In the genomic region with DNA sequence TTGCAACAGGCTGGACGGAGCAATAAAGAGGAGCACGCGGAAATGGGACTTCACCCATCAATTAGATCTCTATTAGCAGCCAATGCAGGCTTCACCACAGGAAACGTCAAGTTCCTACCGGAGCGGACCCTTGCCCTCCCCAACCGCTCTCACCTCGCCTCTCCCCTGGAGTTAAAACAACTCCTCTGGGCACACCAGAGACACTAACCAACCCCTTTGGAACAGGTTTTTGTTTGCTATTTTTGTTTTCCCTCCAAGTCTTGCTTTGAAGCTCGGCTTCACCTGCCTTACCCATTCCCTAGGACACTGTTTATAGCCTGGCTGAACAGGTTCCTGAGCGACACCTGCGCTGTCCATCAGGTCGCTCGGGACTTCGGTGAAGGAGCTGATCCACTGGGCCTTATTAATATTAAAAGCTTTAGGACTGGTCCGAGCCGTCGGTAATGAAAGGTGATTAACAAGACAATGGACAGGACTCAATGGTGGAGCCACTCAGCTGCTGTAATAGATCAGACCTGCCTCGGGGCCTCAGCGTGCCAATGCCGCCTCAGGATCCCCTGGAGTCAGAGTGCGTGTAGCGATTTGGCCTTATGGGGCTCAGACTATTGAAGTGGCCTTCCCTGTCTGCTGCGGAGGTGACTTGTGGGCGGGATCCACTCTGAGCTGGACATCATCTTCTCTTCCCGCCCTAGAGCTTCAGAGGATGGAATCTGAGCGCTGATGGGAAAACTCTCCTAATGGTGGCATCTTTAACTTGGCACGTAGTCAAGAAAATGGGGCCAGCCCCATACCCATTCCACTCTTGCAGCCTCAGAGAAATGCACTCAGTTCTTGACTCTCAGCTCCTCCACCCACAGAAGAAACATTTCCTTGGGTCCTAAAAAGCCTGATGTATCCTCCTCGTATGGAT, we compare ENCODE assay signal across 12 mouse cellular contexts. TPM values are rescaled to one million over a fixed set of nuclear protein-coding genes. Genes with fewer than 3 reads are reported as not detected.
A peak's percentile ranks its signal among the peaks of the same experiment; 100 is the strongest.
DNase-seq lines count a peak whose midpoint lies in the region; ATAC-seq lines count a peak whose summit lies in the region.
"Had no signal": no experiment of that assay in that cellular context is flagged by ENCODE, and none has a peak within 500 bp of the region (broad histone marks: within the 10 kb centered on the region; RNA-seq: fewer than 3 reads in every experiment).

No protein-coding gene starts in this region.

- peak overlapping the region; percentile 55 for H3K4me2 ChIP-seq in forebrain, embryonic 16.5 days (ENCODE audit: low read length)
- H3K4me2 ChIP-seq in midbrain, embryonic 12.5 days (replicated peaks), result peak overlapping the region; percentile 54

- peaks cover 98% of the 10 kb centered on the region for H3K27me3 ChIP-seq in heart, embryonic 10.5 days (ENCODE audit: insufficient read depth, poor library complexity, severe bottlenecking)
- H3K27me3 ChIP-seq in forebrain, embryonic 16.5 days (replicated peaks; ENCODE audit: control insufficient read depth, insufficient read depth, low read length), result peaks cover 57% of the 10 kb centered on the region
- H3K27me3 ChIP-seq in midbrain, embryonic 12.5 days, result peaks cover 93% of the 10 kb centered on the region

- no peak overlapping the region for H3K27ac ChIP-seq in heart, embryonic 10.5 days
- no peak overlapping the region for H3K27ac ChIP-seq in forebrain, embryonic 16.5 days (ENCODE audit: low read length)
- no peak overlapping the region for H3K27ac ChIP-seq in midbrain, embryonic 12.5 days (replicated peaks)
- H3K27ac ChIP-seq: gastrocnemius, adult 2 months had no signal

- DNase-seq in heart, embryonic 10.5 days (ENCODE audit: low spot score), result no peak
- no peak for DNase-seq in heart, postnatal 25 days (ENCODE audit: low spot score)
- peak; percentile 37 for DNase-seq in ES-CJ7 (ENCODE audit: low read depth, low spot score)
- DNase-seq in urinary bladder, postnatal 25 days (ENCODE audit: low spot score), result no peak
- DNase-seq in left cerebral cortex, adult 11 months (ENCODE audit: low spot score), result no peak
- no peak for DNase-seq in left cerebral cortex, postnatal 25 days (ENCODE audit: low spot score in 2 of 2)
- DNase-seq: gastrocnemius, adult 2 months; kidney, adult 9 months; lung, postnatal 36 days; spleen, adult 18-20 months had no signal

- peaks cover 20% of the 10 kb centered on the region for H3K4me1 ChIP-seq in heart, embryonic 10.5 days
- H3K4me1 ChIP-seq in forebrain, embryonic 16.5 days (replicated peaks; ENCODE audit: control insufficient read depth, insufficient read depth, low read length), result peaks cover 16% of the 10 kb centered on the region
- peaks cover 21% of the 10 kb centered on the region for H3K4me1 ChIP-seq in midbrain, embryonic 12.5 days

- no peak overlapping the region for H3K9ac ChIP-seq in forebrain, embryonic 16.5 days (replicated peaks; ENCODE audit: low read depth, low read length)
- no peak overlapping the region for H3K9ac ChIP-seq in midbrain, embryonic 12.5 days (replicated peaks)

- ATAC-seq in forebrain, embryonic 16.5 days, result no peak
- ATAC-seq in midbrain, embryonic 12.5 days (ENCODE audit: low FRiP score, low read depth), result peak; percentile 23

- intact Hi-C loops in heart, postnatal 25 days (cut with DNase I), result no loop called here
- intact Hi-C loops in left cerebral cortex, postnatal 25 days (cut with DNase I), result no loop called here

- peak overlapping the region; percentile 51; the same call in 1 of the 2 replicates for H3K4me3 ChIP-seq in heart, embryonic 10.5 days
- peak overlapping the region; percentile 34 for H3K4me3 ChIP-seq in forebrain, embryonic 16.5 days (replicated peaks; ENCODE audit: low read length)
- H3K4me3 ChIP-seq in midbrain, embryonic 12.5 days, result peak overlapping the region; percentile 29
- H3K4me3 ChIP-seq: gastrocnemius, adult 2 months had no signal

- no peaks in the 10 kb centered on the region for H3K9me3 ChIP-seq in heart, embryonic 10.5 days
- H3K9me3 ChIP-seq in forebrain, embryonic 16.5 days (ENCODE audit: control insufficient read depth, low read length), result no peaks in the 10 kb centered on the region
- no peaks in the 10 kb centered on the region for H3K9me3 ChIP-seq in midbrain, embryonic 12.5 days

- no peaks in the 10 kb centered on the region for H3K36me3 ChIP-seq in heart, embryonic 10.5 days
- no peaks in the 10 kb centered on the region for H3K36me3 ChIP-seq in forebrain, embryonic 16.5 days (ENCODE audit: control insufficient read depth, insufficient read depth)
- H3K36me3 ChIP-seq in midbrain, embryonic 12.5 days, result no peaks in the 10 kb centered on the region

- WGBS in heart, embryonic 10.5 days, result 2% methylated on average over 28 of the region's 28 CpGs
- WGBS in forebrain, embryonic 16.5 days, result 5% methylated on average over 28 of the region's 28 CpGs
- 1% methylated on average over 28 of the region's 28 CpGs for WGBS in midbrain, embryonic 12.5 days

RNA-seq across cellular contexts. Expression of a gene that starts 45.0 kb away (rescaled TPM):
- 65.6 and 84.4 TPM in 2 replicates for polyA plus RNA-seq in heart, embryonic 10.5 days (2016; fragmentation: Nextera tagmentation; extraction: Ambion mirVana)
- 10 to 100 TPM; 47.2 to 52.3 TPM for total RNA-seq in heart, postnatal 25 days (2021)
- polyA plus RNA-seq in forebrain, embryonic 16.5 days (2015; fragmentation: Nextera tagmentation; extraction: Ambion mirVana), result 82.9 and 83.1 TPM in 2 replicates
- polyA plus RNA-seq in midbrain, embryonic 12.5 days (2016; fragmentation: Nextera tagmentation; extraction: Ambion mirVana), result 99.3 and 106 TPM in 2 replicates
- total RNA-seq in left cerebral cortex, postnatal 25 days (2021), result 100 to 1,000 TPM in 1 of 2 experiments, 10 to 100 TPM in 1; 95.6 to 103 TPM
